Mouse (Mus musculus) left cerebral cortex, postnatal 14 days (tissue): ENCODE measurements around the gene Kcnk18. TPM values are rescaled to one million over a fixed set of nuclear protein-coding genes. Genes with fewer than 3 reads are reported as not detected.
A peak's percentile ranks its signal among the peaks of the same experiment; 100 is the strongest.

ENCODE experiments used
- DNase-seq, 2 experiments: peaks; one replicate each; pipeline ENCODE4 v3.0.0; 2021 to 2022; ENCODE audit warnings: low spot score in 2 of 2, mixed read lengths in 1 of 2
- intact Hi-C: fragments of 180-260 bp; cut with DNase I; formaldehyde crosslinking; loops from one replicate; pipeline ENCODE4 v1.15.1; 2025
- long read RNA-seq, 2 experiments: library from polyadenylated mRNA; stranded (forward); transcript quantifications; one replicate each; pipeline ENCODE4 v2.0.0; 2021
- total RNA-seq, 2 experiments: library from RNA; stranded (reverse); gene quantifications; 2 replicates each; pipeline ENCODE4 v1.2.3; 2021

The Kcnk18 gene
- not detected for total RNA-seq
- long read RNA-seq, experiment 1: 0 reads
- long read RNA-seq, experiment 2: 0 reads

- no peak for DNase-seq
- intact Hi-C loops: no loop called here
Measured at GRCm38 (mm10) chr19:59218991-59219390, at the start of gene Kcnk18. Kcnk18 (plus strand) TSS chr19:59219214.

GRCm38 (mm10) chr19:59169936-59170765 is 48.9 kb upstream of the Kcnk18 start, which contains the start of gene Vax1:
Vax1 (minus strand) TSS chr19:59170056.
- intact Hi-C loops: loop anchor here (10.0 kb wide), 1 partner anchor 295 kb away; no protein-coding TSS in a partner anchor
- DNase-seq: no peak

- DNase-seq: no peak
- intact Hi-C loops: no loop called here
Measured at GRCm38 (mm10) chr19:59170766-59171095, 48.3 kb upstream of the Kcnk18 start.

- no peak for DNase-seq
- intact Hi-C loops: no loop called here
Measured at GRCm38 (mm10) chr19:59171151-59171870, 47.7 kb upstream of the Kcnk18 start.

GRCm38 (mm10) chr19:59171871-59172245 is 47.2 kb upstream of the Kcnk18 start:
- intact Hi-C loops: loop anchor here (2.0 kb wide), 1 partner anchor 19 kb away; no protein-coding TSS in a partner anchor
- no peak for DNase-seq

- intact Hi-C loops: loop anchor here (2.0 kb wide), 1 partner anchor 18 kb away; no protein-coding TSS in a partner anchor
Measured at GRCm38 (mm10) chr19:59172781-59173180, 46.2 kb upstream of the Kcnk18 start.

GRCm38 (mm10) chr19:59173341-59174015 is 45.5 kb upstream of the Kcnk18 start:
- DNase-seq: no peak
- intact Hi-C loops: loop anchor here (2.0 kb wide), 1 partner anchor 17 kb away; no protein-coding TSS in a partner anchor

More at GRCm38 (mm10) chr19:59172781-59173180, 46.2 kb upstream of the Kcnk18 start:
- no peak for DNase-seq

- intact Hi-C loops: no loop called here
- DNase-seq: no peak
Measured at GRCm38 (mm10) chr19:59184000-59184399, 35.0 kb upstream of the Kcnk18 start.

GRCm38 (mm10) chr19:59188981-59189380 is 30.0 kb upstream of the Kcnk18 start:
- DNase-seq: no peak
- intact Hi-C loops: no loop called here

- DNase-seq: no peak
- intact Hi-C loops: loop anchor here (2.0 kb wide), 1 partner anchor 18 kb away; no protein-coding TSS in a partner anchor
Measured at GRCm38 (mm10) chr19:59190431-59191122, 28.4 kb upstream of the Kcnk18 start.

- intact Hi-C loops: loop anchor here (2.0 kb wide), 1 partner anchor 18 kb away; no protein-coding TSS in a partner anchor
- no peak for DNase-seq
Measured at GRCm38 (mm10) chr19:59191123-59191505, 27.9 kb upstream of the Kcnk18 start.

- intact Hi-C loops: no loop called here
Measured at GRCm38 (mm10) chr19:59192491-59192890, 26.5 kb upstream of the Kcnk18 start.

GRCm38 (mm10) chr19:59193456-59193855 is 25.6 kb upstream of the Kcnk18 start:
- intact Hi-C loops: no loop called here
- DNase-seq: no peak

More at GRCm38 (mm10) chr19:59192491-59192890, 26.5 kb upstream of the Kcnk18 start:
- DNase-seq: no peak

- no peak for DNase-seq
- intact Hi-C loops: no loop called here
Measured at GRCm38 (mm10) chr19:59193986-59194820, 24.8 kb upstream of the Kcnk18 start.

- DNase-seq: no peak
- intact Hi-C loops: no loop called here
Measured at GRCm38 (mm10) chr19:59195181-59195770, 23.7 kb upstream of the Kcnk18 start.

- peak; percentile 38 to 63 for DNase-seq
- intact Hi-C loops: no loop called here
Measured at GRCm38 (mm10) chr19:59196111-59196666, 22.8 kb upstream of the Kcnk18 start.

GRCm38 (mm10) chr19:59198161-59198560 is 20.9 kb upstream of the Kcnk18 start:
- intact Hi-C loops: loop anchor here (2.0 kb wide), 1 partner anchor 287 kb away; no protein-coding TSS in a partner anchor
- DNase-seq: peak; percentile 19 to 41
